Mouse (Mus musculus) intestine, embryonic 16.5 days (tissue): Measurements from ENCODE around the gene Vat1l. TPM values are rescaled to one million over a fixed set of nuclear protein-coding genes. Genes with fewer than 3 reads are reported as not detected.

ENCODE experiments used
- ATAC-seq: fragments of 200-750 bp; cut with Nextera tagmentation; 2 replicates; pipeline ENCODE4 v1.8.0; 2017; ENCODE audit warnings: moderate TSS enrichment, moderate library complexity
- H3K27ac ChIP-seq: fragments of 300-500 bp; sonication (generic); 2 replicates; pipeline ENCODE4 v1.5.1; 2014; ENCODE audit warnings: mild to moderate bottlenecking, low read length
- H3K27me3 ChIP-seq: fragments of 300-500 bp; sonication (generic); replicated peaks from 2 replicates; pipeline ENCODE4 v1.6.1; 2014; ENCODE audit warnings: low read length, control low read depth, mixed read lengths; ENCODE audit not compliant: control insufficient read depth, insufficient read depth
- H3K36me3 ChIP-seq: fragments of 300-500 bp; sonication (generic); 2 replicates; pipeline ENCODE4 v1.6.1; 2014; ENCODE audit warnings: low read length, control low read depth; ENCODE audit not compliant: control insufficient read depth, insufficient read depth
- H3K4me1 ChIP-seq: fragments of 300-500 bp; sonication (generic); 2 replicates; pipeline ENCODE4 v1.6.1; 2014; ENCODE audit warnings: low read length, control low read depth, mixed read lengths; ENCODE audit not compliant: control insufficient read depth, insufficient read depth
- H3K4me2 ChIP-seq: fragments of 300-500 bp; sonication (generic); 2 replicates; pipeline ENCODE4 v1.6.1; 2014; ENCODE audit warnings: low read depth, low read length, control low read depth
- H3K4me3 ChIP-seq: fragments of 300-500 bp; sonication (generic); 2 replicates; pipeline ENCODE4 v1.5.1; 2014; ENCODE audit warnings: mild to moderate bottlenecking, low read length
- H3K9ac ChIP-seq: fragments of 300-500 bp; sonication (generic); 2 replicates; pipeline ENCODE4 v1.6.1; 2014; ENCODE audit warnings: low read depth, low read length
- H3K9me3 ChIP-seq: fragments of 300-500 bp; sonication (generic); 2 replicates; pipeline ENCODE4 v1.6.1; 2016; ENCODE audit warnings: low read length, control low read depth; ENCODE audit not compliant: control insufficient read depth
- WGBS: fragments of 180-500 bp; shearing (Covaris S2); extraction: QIAGEN DNeasy Blood & Tissue Kit; methylation state at CpG from one replicate; pipeline ENCODE4 v1.1.7; 2014; 5-methylcytosine and 5-hydroxymethylcytosine counted together
- polyA plus RNA-seq: library from polyadenylated mRNA; unstranded; fragments of >200 nt; fragmentation: Nextera tagmentation; extraction: Ambion mirVana; gene quantifications from 2 replicates; pipeline ENCODE4 v1.2.1, GENCODE M21; 2015

Vat1l gene
- polyA plus RNA-seq, 1 experiment from 2014 or later: 2.3 TPM

GRCm38 (mm10) chr8:114363656-114364055 lies 158.2 kb downstream of the Vat1l start:
- H3K9ac ChIP-seq: no peak overlapping the region
- no peak overlapping the region for H3K4me3 ChIP-seq
- no peaks in the 10 kb centered on the region for H3K4me1 ChIP-seq
- no peak overlapping the region for H3K27ac ChIP-seq
- no peaks in the 10 kb centered on the region for H3K36me3 ChIP-seq
- no peak for ATAC-seq
- no peaks in the 10 kb centered on the region for H3K27me3 ChIP-seq
- H3K4me2 ChIP-seq: no peak overlapping the region
- no peaks in the 10 kb centered on the region for H3K9me3 ChIP-seq
- 52% methylated on average over 8 of the region's 8 CpGs for WGBS

- no peaks in the 10 kb centered on the region for H3K27me3 ChIP-seq
- H3K4me3 ChIP-seq: no peak overlapping the region
- no peaks in the 10 kb centered on the region for H3K36me3 ChIP-seq
- no peaks in the 10 kb centered on the region for H3K4me1 ChIP-seq
- H3K27ac ChIP-seq: no peak overlapping the region
- H3K9me3 ChIP-seq: no peaks in the 10 kb centered on the region
- WGBS: 36% methylated on average over 27 of the region's 27 CpGs
- H3K9ac ChIP-seq: no peak overlapping the region
- no peak overlapping the region; the same call in 1 of the 2 replicates for H3K4me2 ChIP-seq
- no peak for ATAC-seq
Observed at GRCm38 (mm10) chr8:114369038-114369976, 163.9 kb downstream of the Vat1l start.

DNA sequence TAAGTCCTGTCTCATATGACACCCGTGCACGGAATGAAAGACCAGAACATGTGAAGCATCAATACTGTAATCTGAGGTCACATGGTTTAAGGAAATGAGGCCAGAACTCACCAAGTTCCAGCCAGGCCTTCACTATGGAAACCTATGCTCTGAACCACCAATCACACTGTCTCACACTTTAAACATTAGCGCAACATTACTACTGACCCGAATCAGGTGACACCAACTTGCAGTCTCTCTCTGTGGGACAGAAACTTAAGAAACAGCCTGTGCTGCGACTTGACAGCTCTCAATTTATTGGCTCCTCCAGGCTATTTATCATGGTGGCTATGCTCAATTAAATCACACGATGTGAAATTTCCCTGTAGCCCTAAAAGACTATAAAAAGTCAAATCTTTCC lies 169.0 kb downstream of the Vat1l start:
- Histone ChIP-seq H3K9ac (no peak overlapping the region), H3K4me3 (no peak overlapping the region), H3K27me3 (no peaks in the 10 kb centered on the region), H3K27ac (no peak overlapping the region), H3K9me3 (no peaks in the 10 kb centered on the region), H3K4me1 (no peaks in the 10 kb centered on the region), H3K36me3 (no peaks in the 10 kb centered on the region), H3K4me2 (no peak overlapping the region)
- ATAC-seq: no peak
- WGBS: 74% methylated on average over 6 of the region's 6 CpGs

DNA sequence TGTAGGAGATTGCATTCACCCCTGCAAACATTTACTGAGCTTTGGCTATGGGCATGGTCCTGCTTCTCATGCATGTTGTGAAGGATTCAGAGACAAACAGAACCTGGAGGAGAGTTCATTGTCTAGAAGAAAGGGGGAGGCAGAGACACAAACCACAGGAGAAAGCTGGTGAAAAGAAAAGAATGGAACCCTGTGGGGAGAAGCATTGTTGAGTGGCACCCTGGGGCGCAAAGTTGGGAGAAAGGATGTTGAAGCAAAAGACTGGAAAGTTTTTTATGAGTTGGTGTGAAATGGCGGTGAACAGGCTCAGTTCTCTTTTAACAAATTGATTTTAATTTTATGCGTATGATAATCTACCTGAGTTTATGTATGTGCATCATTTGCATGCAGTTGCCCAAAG lies 178.8 kb downstream of the Vat1l start:
- WGBS: 80% methylated on average over 3 of the region's 3 CpGs
- no peak overlapping the region for H3K27ac ChIP-seq
- no peaks in the 10 kb centered on the region for H3K4me1 ChIP-seq
- H3K4me2 ChIP-seq: no peak overlapping the region
- no peak overlapping the region for H3K4me3 ChIP-seq
- no peaks in the 10 kb centered on the region for H3K27me3 ChIP-seq
- no peaks in the 10 kb centered on the region for H3K36me3 ChIP-seq
- no peak overlapping the region for H3K9ac ChIP-seq
- no peaks in the 10 kb centered on the region for H3K9me3 ChIP-seq
- ATAC-seq: no peak

DNA sequence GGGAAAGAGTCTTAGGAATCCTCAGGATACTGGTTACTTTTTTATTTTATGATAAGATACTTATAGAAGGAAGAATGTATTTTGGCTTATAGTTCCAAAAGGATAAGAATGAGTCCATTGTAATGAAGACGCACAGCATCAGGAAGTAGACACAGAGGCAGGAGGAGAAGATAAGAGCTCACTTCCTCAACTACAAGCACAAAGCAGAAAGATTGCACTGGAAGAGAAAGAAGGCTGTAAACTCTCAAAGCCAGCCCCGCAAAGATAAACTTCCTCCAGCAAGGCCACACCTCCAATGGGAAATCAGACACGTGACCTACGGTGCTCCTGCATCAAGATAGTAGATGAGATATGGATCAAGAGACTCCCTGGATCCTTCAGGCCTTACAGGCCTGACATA lies 182.1 kb downstream of the Vat1l start:
- H3K27ac ChIP-seq: no peak overlapping the region
- no peaks in the 10 kb centered on the region for H3K36me3 ChIP-seq
- H3K9ac ChIP-seq: no peak overlapping the region
- WGBS: 40% methylated on average over 4 of the region's 4 CpGs
- no peaks in the 10 kb centered on the region for H3K9me3 ChIP-seq
- H3K4me1 ChIP-seq: no peaks in the 10 kb centered on the region
- H3K27me3 ChIP-seq: no peaks in the 10 kb centered on the region
- no peak overlapping the region for H3K4me3 ChIP-seq
- H3K4me2 ChIP-seq: no peak overlapping the region
- ATAC-seq: no peak

GRCm38 (mm10) chr8:114390465-114391254 lies 185.2 kb downstream of the Vat1l start:
- H3K4me1 ChIP-seq: no peaks in the 10 kb centered on the region
- H3K9me3 ChIP-seq: no peaks in the 10 kb centered on the region
- H3K4me2 ChIP-seq: no peak overlapping the region
- no peak overlapping the region for H3K27ac ChIP-seq
- ATAC-seq: no peak
- no peaks in the 10 kb centered on the region for H3K27me3 ChIP-seq
- H3K4me3 ChIP-seq: no peak overlapping the region
- no peak overlapping the region for H3K9ac ChIP-seq
- H3K36me3 ChIP-seq: no peaks in the 10 kb centered on the region
- 92% methylated on average over 11 of the region's 13 CpGs for WGBS

- Histone ChIP-seq H3K27ac (no peak overlapping the region), H3K4me1 (no peaks in the 10 kb centered on the region), H3K27me3 (no peaks in the 10 kb centered on the region), H3K4me2 (no peak overlapping the region), H3K9me3 (no peaks in the 10 kb centered on the region), H3K36me3 (no peaks in the 10 kb centered on the region), H3K9ac (no peak overlapping the region), H3K4me3 (no peak overlapping the region)
- WGBS: 77% methylated on average over 5 of the region's 5 CpGs
- ATAC-seq: no peak
Observed at GRCm38 (mm10) chr8:114398326-114398725, 192.9 kb downstream of the Vat1l start.

- 95% methylated on average over 5 of the region's 5 CpGs for WGBS
- Histone ChIP-seq H3K4me1 (no peaks in the 10 kb centered on the region), H3K36me3 (no peaks in the 10 kb centered on the region), H3K4me3 (no peak overlapping the region), H3K4me2 (no peak overlapping the region), H3K9me3 (no peaks in the 10 kb centered on the region), H3K27me3 (no peaks in the 10 kb centered on the region), H3K9ac (no peak overlapping the region), H3K27ac (no peak overlapping the region)
- ATAC-seq: no peak
Observed at GRCm38 (mm10) chr8:114399273-114399672, 193.9 kb downstream of the Vat1l start.

DNA sequence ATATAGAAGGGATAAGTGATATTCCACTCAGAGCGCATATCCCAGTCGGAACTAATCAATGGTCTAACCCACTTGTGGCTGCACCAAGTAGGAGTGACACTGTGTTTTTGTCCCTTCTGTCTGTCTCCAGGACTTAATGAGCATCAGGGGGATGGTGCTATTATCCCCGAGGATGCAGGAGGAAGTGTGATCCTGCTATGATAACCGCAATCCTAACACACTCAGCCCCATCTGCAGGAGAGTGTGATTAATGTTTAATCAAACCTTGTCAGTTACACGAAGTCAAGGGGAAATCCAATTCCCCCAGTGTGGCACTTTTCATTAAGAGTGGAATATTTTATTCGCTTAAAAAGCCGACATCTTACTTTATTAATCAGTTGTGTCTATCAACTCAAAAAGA lies 196.3 kb downstream of the Vat1l start:
- no peaks in the 10 kb centered on the region for H3K27me3 ChIP-seq
- WGBS: 60% methylated on average over 7 of the region's 7 CpGs
- no peak for ATAC-seq
- H3K4me2 ChIP-seq: no peak overlapping the region
- no peaks in the 10 kb centered on the region for H3K36me3 ChIP-seq
- no peak overlapping the region for H3K27ac ChIP-seq
- no peaks in the 10 kb centered on the region for H3K4me1 ChIP-seq
- no peaks in the 10 kb centered on the region for H3K9me3 ChIP-seq
- no peak overlapping the region for H3K9ac ChIP-seq
- no peak overlapping the region for H3K4me3 ChIP-seq
